Mouse (Mus musculus) bone marrow, adult 2 months (tissue): ENCODE results near the gene Klhl25. TPM values are rescaled to one million over a fixed set of nuclear protein-coding genes. Genes with fewer than 3 reads are reported as not detected.

Source experiments
- H3K27ac ChIP-seq: fragments of 200-500 bp; 2 replicates; pipeline ENCODE4 v1.5.1; 2012; ENCODE audit warnings: low read depth, mild to moderate bottlenecking, control low read depth, inconsistent platforms, low read length; ENCODE audit not compliant: control insufficient read depth, poor library complexity, insufficient read depth
- H3K4me1 ChIP-seq: fragments of 200-500 bp; 2 replicates; pipeline ENCODE4 v1.6.1; 2011; ENCODE audit warnings: low read length; ENCODE audit not compliant: control insufficient read depth, insufficient read depth
- H3K4me3 ChIP-seq: fragments of 200-500 bp; replicated peaks from 2 replicates; pipeline ENCODE3; 2011; ENCODE audit warnings: mild to moderate bottlenecking, low read depth, low read length, control low read depth; ENCODE audit not compliant: control insufficient read depth
- CTCF ChIP-seq: fragments of 200-500 bp; IDR thresholded peaks from 2 replicates; pipeline ENCODE4 v1.5.1; 2011; ENCODE audit warnings: low read length, control low read depth; ENCODE audit not compliant: control insufficient read depth, insufficient read depth
- POLR2A ChIP-seq: fragments of 200-500 bp; IDR thresholded peaks from 2 replicates; pipeline ENCODE4 v1.6.1; 2011; ENCODE audit warnings: low read depth, mild to moderate bottlenecking, control low read depth, low read length, borderline replicate concordance; ENCODE audit not compliant: control insufficient read depth
- WGBS: fragments of 180-500 bp; shearing (Covaris S2); methylation state at CpG from one replicate; pipeline ENCODE4 v1.1.7; 2018; 5-methylcytosine and 5-hydroxymethylcytosine counted together
- polyA plus RNA-seq: library from polyadenylated mRNA; stranded (reverse); fragments of >200 nt; gene quantifications from 2 replicates; pipeline ENCODE4 v1.2.4, GENCODE M21; 2011; ENCODE audit warnings: low replicate concordance; ENCODE audit not compliant: missing spikeins, insufficient read depth, insufficient read length

Gene Klhl25
- 17.1 and 24.2 TPM in 2 replicates for polyA plus RNA-seq

GRCm38 (mm10) chr7:75848115-75848775, at the start of gene Klhl25:
Gene Klhl25 (plus strand): TSS chr7:75848310.
- Histone ChIP-seq H3K27ac (peak within 1 kb of the TSS; percentile 85), H3K4me1 (no peaks in the 10 kb centered on the region; the same call in 1 of the 2 replicates), H3K4me3 (peak within 1 kb of the TSS; percentile 94)
- TF ChIP-seq CTCF (no peak), POLR2A (peak; percentile 86; the same call in 1 of the 2 replicates)
- under 1% methylated on average over 60 of the region's 60 CpGs for WGBS

GRCm38 (mm10) chr7:75800530-75800929, 47.6 kb upstream of the Klhl25 start:
- no peak for TF ChIP-seq POLR2A
- no peak for TF ChIP-seq CTCF
- 73% methylated on average over 4 of the region's 4 CpGs for WGBS
- no peak overlapping the region for H3K27ac ChIP-seq
- H3K4me1 ChIP-seq = no peaks in the 10 kb centered on the region
- no peak overlapping the region for H3K4me3 ChIP-seq

- TF ChIP-seq CTCF (no peak), POLR2A (no peak)
- no peak overlapping the region for H3K27ac ChIP-seq
- WGBS = 71% methylated on average over 3 of the region's 3 CpGs
- no peak overlapping the region for H3K4me3 ChIP-seq
- no peaks in the 10 kb centered on the region for H3K4me1 ChIP-seq
Measured at GRCm38 (mm10) chr7:75801022-75801421, 47.1 kb upstream of the Klhl25 start.

- no peak overlapping the region for H3K4me3 ChIP-seq
- 84% methylated on average over 5 of the region's 5 CpGs for WGBS
- H3K27ac ChIP-seq = no peak overlapping the region
- TF ChIP-seq CTCF (no peak), POLR2A (no peak)
- no peaks in the 10 kb centered on the region for H3K4me1 ChIP-seq
Measured at GRCm38 (mm10) chr7:75801621-75802358, 46.3 kb upstream of the Klhl25 start.

GRCm38 (mm10) chr7:75802887-75803286, 45.2 kb upstream of the Klhl25 start:
- no peak overlapping the region for H3K27ac ChIP-seq
- 79% methylated on average over 3 of the region's 3 CpGs for WGBS
- no peak for TF ChIP-seq POLR2A
- no peak for TF ChIP-seq CTCF
- no peaks in the 10 kb centered on the region for H3K4me1 ChIP-seq
- no peak overlapping the region for H3K4me3 ChIP-seq

- TF ChIP-seq CTCF = no peak
- no peak for TF ChIP-seq POLR2A
- Histone ChIP-seq H3K4me3 (no peak overlapping the region), H3K4me1 (no peaks in the 10 kb centered on the region), H3K27ac (no peak overlapping the region)
- WGBS = 75% methylated on average over 4 of the region's 4 CpGs
Measured at GRCm38 (mm10) chr7:75806161-75806560, 41.9 kb upstream of the Klhl25 start.

- H3K4me1 ChIP-seq = no peaks in the 10 kb centered on the region
- TF ChIP-seq CTCF = no peak
- TF ChIP-seq POLR2A = no peak
- H3K4me3 ChIP-seq = no peak overlapping the region
- WGBS = 26% methylated on average over 4 of the region's 4 CpGs
- no peak overlapping the region for H3K27ac ChIP-seq
Measured at GRCm38 (mm10) chr7:75806711-75807110, 41.4 kb upstream of the Klhl25 start.

- Histone ChIP-seq H3K27ac (no peak overlapping the region), H3K4me1 (no peaks in the 10 kb centered on the region), H3K4me3 (no peak overlapping the region)
- 76% methylated on average over 17 of the region's 17 CpGs for WGBS
- TF ChIP-seq CTCF = peak; percentile 28; the same call in 1 of the 2 replicates
- no peak for TF ChIP-seq POLR2A
Measured at GRCm38 (mm10) chr7:75807460-75808304, 40.4 kb upstream of the Klhl25 start.
